Mouse (Mus musculus): ENCODE results near the gene Gcnt2.

Gcnt2 gene

DNA sequence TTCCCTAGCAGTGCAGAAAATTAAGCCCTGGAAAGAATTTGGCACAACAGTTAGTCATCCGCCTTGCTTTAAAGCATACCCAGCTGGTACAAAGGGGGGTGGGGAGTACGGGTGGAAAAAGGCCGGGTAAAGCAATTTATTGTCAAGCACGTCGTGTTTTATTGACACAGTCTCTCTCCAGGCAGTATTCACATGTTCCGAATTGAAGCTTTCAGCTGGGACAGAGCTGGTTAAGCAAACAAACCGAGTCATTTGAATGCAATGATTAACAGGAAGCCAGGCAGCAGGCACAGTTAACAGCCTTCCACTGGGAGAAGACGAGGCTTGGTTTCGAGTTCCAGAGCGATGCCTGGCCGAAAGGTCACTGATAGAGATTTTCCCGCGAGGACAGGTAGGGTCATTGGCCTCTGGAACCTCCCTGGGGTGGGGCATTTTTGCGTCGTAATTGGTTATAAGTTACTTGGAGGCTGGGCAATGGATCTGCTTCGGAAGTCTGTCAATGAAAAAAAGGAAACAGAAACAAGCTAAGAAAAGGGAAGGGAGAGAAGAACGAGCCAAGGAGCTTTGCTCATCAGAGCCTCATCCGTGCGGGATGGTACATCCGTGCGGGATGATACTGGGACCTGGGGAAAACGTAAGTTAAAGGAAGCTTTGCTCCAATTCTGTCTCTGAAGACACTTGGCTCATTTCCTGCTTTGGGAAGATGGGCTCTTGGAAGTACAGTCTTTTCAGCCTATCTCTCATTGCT lies at the start of gene Gcnt2:
Gcnt2 (plus strand) TSS at position 103 of the 748 bp plus-strand sequence.
- DNase-seq (ENCODE audit: low read depth, low spot score): no peak

DNA sequence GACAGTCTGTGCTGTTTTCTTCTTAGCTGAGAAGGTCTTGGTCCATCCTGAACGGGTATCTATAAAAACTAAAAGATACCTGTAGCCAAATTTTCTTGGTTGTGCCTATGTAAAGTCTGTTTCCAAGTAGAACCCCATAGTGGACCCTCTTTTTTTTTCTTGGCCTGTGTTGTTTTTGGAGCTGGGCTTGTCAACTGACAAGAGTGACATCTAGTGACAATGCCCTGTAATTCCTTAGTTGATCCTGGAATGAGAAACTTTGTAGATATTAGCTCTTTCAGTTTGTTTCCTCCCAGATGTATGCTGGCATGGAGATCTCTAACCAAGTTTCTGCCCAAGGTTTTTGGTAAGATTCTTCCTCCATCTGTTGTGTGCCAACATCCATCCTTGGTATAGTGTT lies 38.9 kb upstream of the Gcnt2 start:
- DNase-seq (ENCODE audit: low read depth, low spot score): no peak

DNA sequence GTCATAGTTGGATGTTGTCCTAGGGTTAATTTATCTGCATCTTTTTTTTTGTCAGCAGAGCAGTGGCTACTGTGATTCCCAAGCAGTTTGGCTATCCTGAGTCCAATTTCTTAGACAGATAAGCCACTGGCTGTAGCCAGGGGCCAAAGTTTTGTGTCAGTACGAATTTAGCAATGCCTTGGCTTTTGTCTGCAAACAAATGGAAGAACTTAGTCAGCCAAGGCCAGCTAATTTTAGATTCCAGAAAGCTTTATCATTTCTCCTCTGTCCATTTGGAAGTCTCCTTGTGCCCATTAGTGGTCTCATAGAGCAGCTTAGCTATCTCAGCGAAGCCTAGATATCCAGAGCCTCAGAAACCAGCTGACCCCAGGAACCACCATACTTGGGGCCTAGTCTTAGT lies 37.6 kb upstream of the Gcnt2 start:
- no peak for DNase-seq (ENCODE audit: low read depth, low spot score)

DNA sequence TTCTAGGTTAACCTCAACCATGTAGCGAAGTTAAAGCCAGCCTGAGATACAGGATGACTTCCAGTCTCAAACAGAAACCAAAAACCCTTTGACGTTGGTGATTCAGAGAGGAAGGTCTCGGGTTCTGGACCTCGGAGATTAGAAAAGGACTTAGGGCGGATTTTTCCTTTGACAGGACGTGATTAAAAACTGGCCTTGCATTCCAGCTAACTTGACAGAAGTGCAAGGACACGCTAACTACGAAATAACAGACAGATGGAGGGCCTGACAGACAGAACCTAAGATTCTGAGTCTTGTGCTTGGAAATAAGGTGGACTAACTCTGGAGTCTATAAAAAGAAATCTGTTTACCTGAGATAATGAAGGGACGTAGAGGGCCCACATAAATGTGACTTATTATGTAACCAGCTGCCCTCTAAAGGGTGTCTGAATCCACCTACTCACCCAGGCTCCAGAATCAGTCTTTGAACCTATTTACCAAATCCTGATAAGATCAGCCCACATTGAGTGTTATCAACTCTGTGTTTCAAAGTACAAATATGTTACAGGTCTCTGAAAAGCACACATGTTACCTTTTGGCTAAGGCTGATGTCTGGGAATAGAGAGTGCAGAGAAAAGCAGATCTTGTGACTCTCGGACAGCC lies 18.3 kb upstream of the Gcnt2 start:
- no peak for DNase-seq (ENCODE audit: low read depth, low spot score)

DNA sequence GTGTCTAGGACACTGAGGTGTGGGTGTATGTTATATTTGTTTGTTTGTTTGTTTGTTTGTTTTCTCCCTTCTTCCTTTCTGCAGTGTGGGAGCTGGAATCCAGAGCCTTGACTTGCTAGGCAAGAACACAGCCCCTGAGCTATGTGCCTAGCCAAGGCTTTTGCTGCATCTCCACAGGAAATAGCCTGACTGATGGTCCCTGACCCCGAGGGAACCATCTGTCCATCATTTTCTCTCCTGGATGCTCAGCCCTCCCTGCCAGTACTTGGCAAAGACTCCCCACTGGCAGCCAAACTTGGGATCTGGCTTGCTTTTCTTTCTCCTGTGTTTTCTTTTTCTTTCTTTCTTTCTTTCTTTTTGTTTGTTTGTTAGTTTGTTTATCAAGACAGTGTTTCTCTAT lies 17.4 kb upstream of the Gcnt2 start:
- no peak for DNase-seq (ENCODE audit: low read depth, low spot score)

DNA sequence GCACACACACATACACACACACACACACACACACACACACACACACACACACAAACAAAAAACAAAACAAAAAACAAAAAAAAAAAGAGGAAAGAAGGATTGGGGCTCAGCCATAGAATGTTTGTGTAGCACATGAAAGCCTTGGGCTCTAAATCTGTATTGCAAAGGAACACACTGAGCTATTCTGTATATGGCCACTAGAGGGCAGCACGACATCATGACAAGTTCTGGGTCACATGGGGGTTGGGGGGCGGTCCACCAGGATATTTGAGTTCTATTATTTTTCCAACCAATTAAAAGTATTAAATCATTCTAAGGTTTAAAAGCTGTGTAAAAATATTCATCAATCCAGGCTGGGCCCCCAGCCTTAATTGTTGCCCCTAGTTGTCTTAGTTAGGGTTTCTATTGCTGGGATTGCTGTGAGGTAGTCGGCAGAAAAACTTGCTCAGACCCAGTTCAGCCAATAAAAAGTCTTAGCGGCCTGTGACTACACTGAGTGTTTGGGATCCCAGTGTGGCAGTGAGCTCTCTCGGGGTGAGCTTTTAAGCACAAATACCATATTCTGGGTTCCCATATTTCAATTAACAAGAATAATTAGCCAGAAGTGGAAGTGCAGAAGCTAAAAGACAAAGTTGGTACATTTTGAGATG lies 16.0 kb upstream of the Gcnt2 start:
- peak; percentile 70 for DNase-seq (ENCODE audit: low read depth, low spot score)

DNA sequence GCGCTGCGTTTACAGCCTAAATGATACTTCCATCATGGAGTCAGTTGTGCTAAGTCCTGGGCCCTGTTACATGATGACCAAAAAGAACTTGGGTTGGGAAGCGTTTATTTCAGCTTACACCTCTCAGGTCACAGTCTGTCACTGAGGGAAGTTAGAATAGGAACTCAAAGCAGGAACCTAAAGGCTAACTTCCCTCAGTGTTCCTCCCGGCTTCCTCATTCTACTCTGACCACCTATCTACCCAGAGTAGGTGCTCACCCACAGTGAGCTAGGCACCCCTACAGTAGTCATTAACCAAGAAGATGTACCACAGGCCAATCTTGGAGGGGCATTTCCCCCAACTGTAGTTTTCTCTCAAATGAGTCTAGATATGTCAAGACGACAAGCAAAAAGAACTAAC lies 15.4 kb upstream of the Gcnt2 start:
- DNase-seq (ENCODE audit: low read depth, low spot score): no peak

DNA sequence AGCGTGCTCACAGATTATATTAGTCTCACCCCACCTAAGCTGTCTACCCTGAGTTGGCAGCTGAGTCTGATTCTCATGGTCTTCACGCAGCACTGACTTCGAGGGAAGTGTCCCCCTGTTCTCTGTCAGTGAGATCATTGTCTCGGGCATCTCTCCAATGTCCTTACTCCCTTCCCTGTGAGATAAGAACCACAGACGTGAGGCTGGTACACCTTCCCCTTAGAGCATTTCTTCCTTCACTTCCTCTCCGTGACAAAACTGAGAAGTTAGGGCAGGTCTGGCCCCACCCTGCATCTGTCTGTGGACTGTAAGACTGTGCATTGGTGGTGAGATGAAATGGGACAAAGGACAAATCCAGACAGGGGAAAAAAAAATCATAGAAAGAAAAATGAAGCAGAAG lies 13.6 kb upstream of the Gcnt2 start:
- DNase-seq (ENCODE audit: low read depth, low spot score): no peak

DNA sequence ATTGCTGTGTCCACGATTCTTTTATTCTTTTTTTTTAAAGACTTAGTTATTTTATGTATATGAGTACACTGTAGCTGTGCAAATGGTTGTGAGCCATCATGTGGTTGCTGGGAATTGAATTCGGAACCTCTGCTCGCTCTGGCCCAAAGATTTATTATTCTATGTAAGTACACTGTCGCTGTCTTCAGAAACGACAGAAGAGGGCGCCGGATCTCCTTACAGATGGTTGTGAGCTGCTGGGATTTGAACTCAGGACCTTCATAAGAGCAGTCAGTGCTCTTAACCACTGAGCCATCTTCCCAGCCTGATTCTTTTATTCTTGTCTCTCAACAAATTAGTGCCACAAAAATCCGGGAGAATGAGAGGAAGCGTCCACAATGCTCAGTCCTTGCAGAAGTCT lies 13.2 kb upstream of the Gcnt2 start:
- no peak for DNase-seq (ENCODE audit: low read depth, low spot score)

DNA sequence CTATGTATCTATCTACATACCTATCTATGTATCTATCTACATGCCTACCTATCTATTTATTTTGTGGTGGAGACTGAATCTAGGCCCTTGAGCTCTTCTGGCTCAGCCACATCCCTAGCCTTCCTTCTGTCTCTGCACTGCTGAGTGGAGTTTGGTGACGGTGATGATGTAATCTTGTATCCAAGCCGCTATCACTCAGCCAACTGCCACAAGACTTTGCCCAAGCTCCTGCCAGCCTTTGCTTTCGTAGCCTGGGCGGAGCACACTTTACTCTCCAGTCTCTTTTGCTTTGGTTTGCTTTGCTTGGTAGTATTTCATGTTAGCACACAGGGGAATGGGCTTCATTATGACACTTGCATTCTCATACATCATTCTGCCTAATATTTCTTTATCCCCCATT lies 11.7 kb upstream of the Gcnt2 start:
- DNase-seq (ENCODE audit: low read depth, low spot score): no peak

DNA sequence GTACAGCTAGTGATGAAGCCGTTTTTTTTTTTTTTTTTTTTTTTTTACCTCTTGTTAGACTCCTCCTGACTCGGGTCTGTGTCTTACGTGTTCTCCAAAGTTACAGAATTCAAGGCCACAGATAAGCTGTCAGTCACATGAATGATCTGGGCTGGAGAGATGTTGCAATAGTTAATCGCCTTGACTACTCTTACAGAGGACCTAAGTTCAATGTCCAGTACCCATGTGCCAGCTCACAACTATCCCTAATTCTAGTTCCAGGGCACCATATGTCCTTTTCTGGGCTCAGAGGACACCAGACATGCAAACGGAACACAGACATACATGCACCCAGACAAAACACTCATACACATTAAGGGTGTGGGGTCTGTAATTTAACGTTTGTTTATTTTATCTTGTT lies 8.9 kb upstream of the Gcnt2 start:
- DNase-seq (ENCODE audit: low read depth, low spot score): no peak

DNA sequence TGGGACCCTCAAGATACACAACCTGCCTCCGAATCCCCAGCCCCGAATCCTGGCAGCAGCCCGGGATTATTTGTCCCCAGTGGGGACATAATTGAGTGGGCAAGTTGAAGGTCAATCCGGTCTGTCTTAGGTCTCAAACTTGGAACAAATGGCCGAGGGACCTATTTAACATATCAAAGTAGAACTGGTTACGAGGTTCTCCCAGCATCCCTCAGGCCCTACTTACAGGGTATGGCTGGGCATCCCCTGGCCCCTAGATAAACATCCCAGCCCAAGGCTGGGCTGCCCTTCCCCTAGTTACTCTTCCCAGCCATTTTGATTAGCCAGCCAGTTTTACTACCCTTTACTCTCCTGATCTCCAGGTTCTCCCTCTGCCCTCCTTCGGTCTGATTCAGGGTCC lies 8.3 kb upstream of the Gcnt2 start:
- no peak for DNase-seq (ENCODE audit: low read depth, low spot score)

DNA sequence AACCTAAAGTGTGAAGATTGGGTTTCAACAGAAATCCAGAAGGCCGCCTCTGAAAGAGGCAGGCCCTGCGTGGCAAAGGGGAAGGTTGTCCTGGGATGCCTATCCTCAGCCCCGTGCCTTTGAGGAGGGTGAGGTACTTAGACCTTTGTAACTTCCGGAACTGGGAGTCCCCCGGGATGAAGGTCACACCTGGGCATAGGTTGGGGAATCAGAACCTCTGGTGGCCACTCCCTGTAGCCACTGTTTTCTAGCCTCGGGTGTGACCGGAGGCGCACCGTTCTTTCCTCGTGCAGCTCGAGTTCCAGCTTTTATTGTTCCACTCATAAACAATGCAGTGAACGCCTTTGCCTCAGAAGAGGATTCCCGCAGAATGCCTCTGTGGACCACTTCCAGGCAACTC lies 7.6 kb upstream of the Gcnt2 start:
- DNase-seq (ENCODE audit: low read depth, low spot score): no peak

DNA sequence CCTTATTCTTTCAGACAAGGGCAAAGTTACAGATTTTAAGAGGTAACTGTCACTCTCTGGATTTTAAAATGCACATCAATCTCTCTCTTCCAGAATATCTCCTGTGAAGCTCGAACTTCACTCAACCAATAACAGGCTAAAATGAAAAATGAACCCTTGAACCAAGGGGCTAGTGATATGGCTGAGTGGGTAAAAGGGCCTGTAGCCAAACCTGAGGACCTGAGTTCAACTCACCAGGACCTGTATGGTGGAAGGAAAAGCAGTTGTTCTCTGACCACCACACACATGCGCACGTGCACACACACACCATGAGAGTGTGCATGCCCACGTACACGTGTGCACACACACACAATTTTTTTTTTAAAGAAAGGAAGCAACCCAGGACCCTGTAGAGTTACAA lies 6.8 kb upstream of the Gcnt2 start:
- no peak for DNase-seq (ENCODE audit: low read depth, low spot score)

DNA sequence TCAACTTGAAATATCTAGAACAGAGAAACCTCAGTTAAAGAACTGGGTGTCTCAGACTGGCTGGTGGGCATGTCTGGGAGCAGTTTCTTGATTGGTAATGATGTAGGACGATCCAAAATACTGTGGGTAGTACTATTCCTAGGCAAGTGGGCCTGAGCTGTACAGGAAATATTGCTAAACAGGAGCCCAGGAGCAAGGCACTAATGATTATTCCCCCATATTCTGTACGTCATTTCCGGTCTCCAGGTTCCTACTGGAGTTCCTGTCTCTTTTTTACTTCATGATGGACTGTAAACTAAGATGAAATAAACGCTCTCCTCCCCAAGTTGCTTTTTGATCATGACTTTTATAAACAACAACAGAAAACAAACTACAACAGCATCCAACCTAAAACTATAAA lies 5.7 kb upstream of the Gcnt2 start:
- no peak for DNase-seq (ENCODE audit: low read depth, low spot score)

DNA sequence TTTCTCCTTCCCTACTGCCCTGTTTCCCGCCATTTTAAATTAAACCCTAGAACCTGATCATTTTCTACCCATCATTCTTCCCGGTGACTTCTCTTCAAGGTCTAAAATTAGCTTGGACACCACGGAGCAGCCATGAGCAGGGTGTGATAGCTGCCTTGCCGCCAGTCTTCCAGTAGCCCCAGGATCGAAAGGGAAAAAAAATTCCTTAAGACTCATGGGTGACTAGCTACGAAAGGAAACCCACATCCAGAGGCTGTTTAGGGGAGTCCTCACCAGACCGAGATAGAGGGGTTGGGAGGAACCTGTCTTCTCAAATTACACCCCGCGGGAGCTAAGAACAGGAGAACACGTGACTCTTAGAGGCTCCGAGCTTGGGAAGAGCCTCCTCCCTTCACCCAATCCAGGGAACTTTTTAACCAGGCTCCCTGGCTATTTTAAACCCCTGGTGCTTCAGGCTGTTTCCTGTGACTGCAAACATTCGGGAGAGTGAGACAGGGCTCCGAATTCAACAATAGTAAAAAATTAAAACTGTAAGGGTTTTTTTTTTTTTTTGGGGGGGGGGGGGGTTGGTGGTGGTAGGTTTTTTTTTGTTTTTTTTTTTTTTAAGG lies 5.0 kb upstream of the Gcnt2 start:
- no peak for DNase-seq (ENCODE audit: low read depth, low spot score)

DNA sequence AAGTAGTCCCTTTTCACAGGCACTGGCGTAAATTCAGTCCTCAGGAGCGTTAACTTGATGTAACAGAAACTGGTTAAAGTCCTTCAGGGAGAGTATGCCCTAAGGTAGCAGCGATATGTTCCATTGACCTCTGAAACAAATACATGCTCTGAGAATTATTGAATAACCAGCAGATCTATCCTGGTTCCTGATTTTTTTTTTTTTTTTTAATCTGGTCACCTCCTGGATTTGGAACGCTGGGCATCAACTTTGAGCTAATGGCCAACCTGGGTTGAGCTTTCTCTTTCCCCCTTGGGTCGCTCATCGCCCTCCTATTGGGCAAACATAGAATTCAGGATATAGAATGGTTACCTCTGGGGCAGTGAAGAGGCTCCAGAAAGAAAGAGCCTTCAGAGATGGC lies 4.3 kb upstream of the Gcnt2 start:
- no peak for DNase-seq (ENCODE audit: low read depth, low spot score)

DNA sequence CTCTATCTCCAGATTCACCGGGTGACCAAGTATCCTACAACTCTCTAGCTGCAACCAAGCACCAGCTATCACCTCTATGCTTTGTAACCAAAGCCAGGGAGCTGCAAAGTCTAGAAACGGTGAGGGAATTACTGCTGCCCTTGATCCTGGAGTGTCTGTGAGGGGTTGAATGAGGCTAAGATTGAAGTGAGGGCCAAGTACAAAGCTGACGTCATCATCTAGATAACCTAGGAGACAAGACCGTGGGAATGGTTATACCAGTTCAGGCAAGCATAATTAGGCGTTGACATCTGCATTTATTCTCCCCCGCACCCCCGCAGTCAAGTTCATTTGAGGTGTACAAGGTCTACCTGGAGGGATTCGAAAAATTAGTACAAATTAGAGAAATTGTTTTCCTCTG lies 2.8 kb upstream of the Gcnt2 start:
- DNase-seq (ENCODE audit: low read depth, low spot score): no peak

DNA sequence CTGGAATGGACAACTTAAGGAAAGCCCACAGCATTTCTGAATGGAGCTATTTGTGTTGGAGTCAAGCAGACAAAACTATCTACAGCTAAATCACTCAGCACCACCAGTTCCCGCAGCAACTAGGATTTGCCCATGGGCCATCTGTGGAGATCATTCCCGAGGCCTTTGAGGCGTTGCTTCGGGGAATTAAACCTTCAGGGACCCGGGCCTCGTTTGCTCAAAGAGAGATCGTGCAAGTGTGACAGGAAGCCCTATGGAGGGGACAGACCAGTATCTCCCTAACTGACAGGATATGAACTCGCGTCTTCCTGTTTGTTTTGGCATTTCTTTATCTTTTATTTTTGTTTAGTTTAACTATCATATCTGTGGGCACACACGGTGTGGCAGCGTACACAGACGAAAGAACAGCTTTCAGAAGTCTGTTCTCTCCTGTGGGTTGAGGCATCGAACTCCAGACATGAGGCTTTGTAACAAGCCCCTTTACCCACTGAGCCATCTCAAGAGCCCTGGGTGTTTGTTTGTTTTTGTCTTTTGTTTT lies 2.2 kb upstream of the Gcnt2 start:
- DNase-seq (ENCODE audit: low read depth, low spot score): no peak

DNA sequence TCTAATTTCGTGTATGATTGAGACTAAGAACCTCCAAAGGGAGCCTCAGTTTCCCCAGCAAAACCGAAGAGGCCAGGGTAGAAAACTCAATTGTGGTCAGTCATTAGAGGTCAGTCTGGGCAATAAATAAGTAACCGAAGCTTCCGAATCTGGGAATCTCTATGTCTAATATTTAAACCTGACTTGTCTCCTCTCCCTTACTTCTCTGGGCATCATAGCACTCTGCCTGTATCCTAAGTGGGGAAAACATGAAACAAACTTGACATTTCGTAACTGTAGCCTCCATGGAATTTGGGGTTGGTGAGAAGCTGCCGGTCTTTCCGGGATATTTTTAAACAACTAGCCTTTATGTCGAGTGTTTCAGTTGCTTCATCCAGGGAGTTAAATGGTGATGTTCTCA lies 329 bp upstream of the Gcnt2 start:
- DNase-seq (ENCODE audit: low read depth, low spot score): no peak

DNA sequence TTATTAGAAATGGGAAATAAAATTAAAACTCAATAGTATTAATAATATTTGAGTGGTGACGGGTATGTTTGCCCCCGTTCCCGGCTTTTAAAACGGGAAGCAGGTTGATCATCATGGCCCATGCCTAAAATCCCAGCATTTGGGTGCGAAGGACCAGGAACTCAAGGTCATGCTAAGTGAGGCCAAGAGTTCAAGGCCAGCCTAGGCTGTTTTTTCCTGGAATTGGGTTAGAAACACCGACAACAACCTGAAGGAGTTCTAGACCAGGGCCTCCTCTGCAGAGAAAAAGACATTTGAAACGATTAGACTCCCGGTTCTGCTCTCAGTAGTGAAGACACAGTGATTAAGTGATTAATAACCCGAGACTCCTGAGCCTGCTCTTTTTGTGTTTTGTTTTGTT lies 3.5 kb downstream of the Gcnt2 start:
- no peak for DNase-seq (ENCODE audit: low read depth, low spot score)

DNA sequence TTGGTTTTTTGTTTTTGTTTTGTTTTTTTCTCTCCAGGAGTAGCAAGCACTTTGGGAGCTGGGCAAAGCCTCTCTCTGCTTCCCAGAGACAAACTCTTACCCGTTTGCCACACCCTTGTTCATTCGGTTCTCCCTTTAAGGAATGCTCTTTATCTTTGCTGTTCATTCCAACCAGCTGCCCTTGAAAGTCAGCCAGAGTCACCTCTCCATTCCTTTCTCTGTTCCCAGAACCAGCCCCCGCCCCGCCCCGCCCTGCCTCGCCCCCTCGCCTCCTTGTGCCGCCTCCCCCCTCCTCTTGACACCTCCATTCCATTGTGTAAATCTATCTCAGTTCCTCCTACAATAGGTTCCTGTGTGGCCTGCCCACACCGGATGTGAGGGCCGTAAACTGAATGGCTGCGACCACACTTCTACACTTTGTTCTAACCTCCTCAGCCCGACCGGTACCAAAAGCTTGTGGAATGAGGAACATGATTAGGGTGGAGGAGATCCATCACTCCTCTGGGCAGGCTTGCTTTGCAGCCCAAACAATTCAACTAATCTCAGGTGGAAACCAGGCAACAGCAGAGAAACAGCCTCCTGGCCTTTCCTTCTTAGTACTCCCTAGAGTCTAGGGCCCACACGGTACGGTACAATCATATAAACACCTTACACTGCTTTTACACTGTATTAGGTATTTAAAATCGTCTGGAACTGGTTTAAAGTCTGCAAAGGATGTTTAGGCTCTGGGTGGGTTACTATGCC lies 9.5 kb downstream of the Gcnt2 start:
- peak; percentile 1 for DNase-seq (ENCODE audit: low read depth, low spot score)
